Mouse (Mus musculus) C2C12 (cell line): ENCODE measurements around the gene Tiam1. TPM values are rescaled to one million over a fixed set of nuclear protein-coding genes. Genes with fewer than 3 reads are reported as not detected.

ENCODE experiments used
- H3K27me3 ChIP-seq: one replicate; pipeline ENCODE4 v1.6.1; 2011; ENCODE audit not compliant: control insufficient read depth, insufficient read depth, insufficient read length
- H3K36me3 ChIP-seq: one replicate; pipeline ENCODE4 v1.6.1; 2011; ENCODE audit not compliant: control insufficient read depth, insufficient read depth
- H3K4me3 ChIP-seq: one replicate; pipeline ENCODE4 v1.5.1; 2011; ENCODE audit warnings: mild to moderate bottlenecking, control low read depth; ENCODE audit not compliant: poor library complexity, insufficient read depth, severe bottlenecking
- H3K79me2 ChIP-seq: one replicate; pipeline ENCODE4 v1.6.1; 2011; ENCODE audit not compliant: control insufficient read depth, insufficient read depth
- H3K79me3 ChIP-seq: one replicate; pipeline ENCODE4 v1.6.1; 2011; ENCODE audit warnings: low read depth, control low read depth
- H3ac ChIP-seq: one replicate; pipeline ENCODE3; 2011; ENCODE audit warnings: low read depth; ENCODE audit not compliant: control insufficient read depth, insufficient read length
- CEBPB ChIP-seq: IDR thresholded peaks from one replicate; pipeline ENCODE4 v1.6.1; 2011; ENCODE audit warnings: low read depth, mild to moderate bottlenecking, control low read depth, moderate library complexity
- CTCF ChIP-seq: IDR thresholded peaks from one replicate; pipeline ENCODE4 v1.5.1; 2011; ENCODE audit not compliant: control insufficient read depth, insufficient read depth, insufficient read length
- FOSL1 ChIP-seq: IDR thresholded peaks from one replicate; pipeline ENCODE4 v1.8.0; 2011; ENCODE audit warnings: mild to moderate bottlenecking, low read length; ENCODE audit not compliant: poor library complexity, insufficient read depth, severe bottlenecking
- MAX ChIP-seq: IDR thresholded peaks from one replicate; pipeline ENCODE4 v1.6.1; 2011; ENCODE audit warnings: mild to moderate bottlenecking, control low read depth
- MYOD1 ChIP-seq: IDR thresholded peaks from one replicate; pipeline ENCODE4 v1.6.1; 2011; ENCODE audit warnings: low read depth; ENCODE audit not compliant: control insufficient read depth, insufficient read length
- MYOG ChIP-seq: IDR thresholded peaks from one replicate; pipeline ENCODE4 v1.6.1; 2011; ENCODE audit not compliant: control insufficient read depth, insufficient read length; ENCODE audit errors: extremely low read depth
- USF1 ChIP-seq: IDR thresholded peaks from one replicate; pipeline ENCODE4 v1.6.1; 2011; ENCODE audit warnings: low read depth, mild to moderate bottlenecking, control low read depth, moderate library complexity
- polyA plus RNA-seq: library from polyadenylated mRNA; unstranded; fragments of >200 nt; fragmentation: generic; extraction: Trizol; gene quantifications from one replicate; pipeline ENCODE4 v1.2.1, GENCODE M21; 2012; ENCODE audit warnings: missing spikeins

The Tiam1 gene
- polyA plus RNA-seq, 1 experiment = 6.9 TPM

DNA sequence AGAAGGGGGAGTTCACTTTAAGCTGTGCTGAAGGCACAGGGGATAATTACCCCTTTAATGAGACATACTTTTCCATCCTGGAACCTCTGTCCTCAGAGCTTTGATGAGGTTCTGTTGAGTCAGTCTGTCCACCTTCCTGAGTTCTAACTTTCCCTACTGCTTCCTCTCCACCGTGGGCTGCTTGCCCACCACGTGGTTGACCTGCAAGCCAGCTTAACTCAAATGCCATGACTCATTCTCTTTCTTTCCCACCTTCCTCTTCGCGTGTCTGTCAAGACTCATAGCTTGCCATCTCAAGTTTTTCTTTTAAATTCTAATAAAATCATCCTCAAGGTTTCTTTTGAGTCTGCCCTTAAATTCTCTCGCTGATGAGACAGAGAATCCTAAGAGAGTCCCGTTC, 37.4 kb upstream of the Tiam1 start:
- no peaks in the 10 kb centered on the region for H3K36me3 ChIP-seq
- no peaks in the 10 kb centered on the region for H3K79me3 ChIP-seq
- TF ChIP-seq MYOD1 = no peak
- TF ChIP-seq FOSL1 = no peak
- no peak for TF ChIP-seq CTCF
- no peak for TF ChIP-seq MYOG
- no peak for TF ChIP-seq MAX
- no peak overlapping the region for H3K4me3 ChIP-seq
- H3K27me3 ChIP-seq = no peaks in the 10 kb centered on the region
- H3ac ChIP-seq = no peak overlapping the region
- no peaks in the 10 kb centered on the region for H3K79me2 ChIP-seq

DNA sequence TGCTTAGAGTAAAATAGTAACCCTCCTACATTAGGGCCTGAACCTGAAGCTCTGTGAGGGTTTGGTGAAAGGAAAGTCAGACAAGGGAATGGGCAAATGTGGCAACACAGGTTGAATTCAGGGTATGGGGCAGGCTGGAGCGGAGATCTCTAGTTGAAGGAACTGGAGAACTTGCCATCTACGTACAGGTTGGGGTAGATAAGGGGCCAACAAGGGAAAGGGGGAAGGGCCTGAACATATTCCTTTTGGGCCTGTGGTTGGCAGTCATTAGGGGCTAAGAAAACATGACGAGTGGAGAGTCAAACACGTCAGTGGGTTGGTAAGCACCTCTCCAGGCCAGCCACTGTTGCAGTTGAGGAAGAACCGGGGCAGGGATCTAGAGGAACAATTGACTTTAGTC, 36.3 kb upstream of the Tiam1 start:
- H3K27me3 ChIP-seq = no peaks in the 10 kb centered on the region
- TF ChIP-seq USF1 = no peak
- TF ChIP-seq MAX = no peak
- TF ChIP-seq FOSL1 = no peak
- no peak for TF ChIP-seq CTCF
- no peak for TF ChIP-seq CEBPB
- TF ChIP-seq MYOG = no peak
- no peak for TF ChIP-seq MYOD1

GRCm38 (mm10) chr16:90178404-90178803, 34.8 kb upstream of the Tiam1 start:
- H3K79me2 ChIP-seq = no peaks in the 10 kb centered on the region
- H3ac ChIP-seq = no peak overlapping the region
- no peak overlapping the region for H3K4me3 ChIP-seq
- H3K36me3 ChIP-seq = no peaks in the 10 kb centered on the region
- no peaks in the 10 kb centered on the region for H3K27me3 ChIP-seq
- no peak for TF ChIP-seq MAX
- no peak for TF ChIP-seq MYOD1
- TF ChIP-seq FOSL1 = no peak
- TF ChIP-seq CEBPB = no peak
- no peak for TF ChIP-seq USF1
- TF ChIP-seq MYOG = no peak
- no peak for TF ChIP-seq CTCF
- H3K79me3 ChIP-seq = no peaks in the 10 kb centered on the region

More for the DNA sequence above, 36.3 kb upstream of the Tiam1 start:
- H3K79me3 ChIP-seq = no peaks in the 10 kb centered on the region
- H3ac ChIP-seq = no peak overlapping the region
- H3K36me3 ChIP-seq = no peaks in the 10 kb centered on the region
- no peaks in the 10 kb centered on the region for H3K79me2 ChIP-seq
- no peak overlapping the region for H3K4me3 ChIP-seq

- Histone ChIP-seq H3K27me3 (no peaks in the 10 kb centered on the region), H3K4me3 (no peak overlapping the region), H3K79me3 (no peaks in the 10 kb centered on the region), H3K36me3 (no peaks in the 10 kb centered on the region), H3ac (no peak overlapping the region), H3K79me2 (no peaks in the 10 kb centered on the region)
- peak; percentile 9 for TF ChIP-seq CEBPB
- no peak for TF ChIP-seq FOSL1
Measured at GRCm38 (mm10) chr16:90177425-90177824, 33.9 kb upstream of the Tiam1 start.

GRCm38 (mm10) chr16:90176472-90176871, 32.9 kb upstream of the Tiam1 start:
- no peaks in the 10 kb centered on the region for H3K27me3 ChIP-seq
- H3K36me3 ChIP-seq = no peaks in the 10 kb centered on the region
- H3K4me3 ChIP-seq = no peak overlapping the region
- no peak overlapping the region for H3ac ChIP-seq
- H3K79me3 ChIP-seq = no peaks in the 10 kb centered on the region
- no peaks in the 10 kb centered on the region for H3K79me2 ChIP-seq
- no peak for TF ChIP-seq CTCF
- no peak for TF ChIP-seq FOSL1
- no peak for TF ChIP-seq MYOG
- TF ChIP-seq CEBPB = no peak
- TF ChIP-seq USF1 = no peak
- no peak for TF ChIP-seq MYOD1
- no peak for TF ChIP-seq MAX

DNA sequence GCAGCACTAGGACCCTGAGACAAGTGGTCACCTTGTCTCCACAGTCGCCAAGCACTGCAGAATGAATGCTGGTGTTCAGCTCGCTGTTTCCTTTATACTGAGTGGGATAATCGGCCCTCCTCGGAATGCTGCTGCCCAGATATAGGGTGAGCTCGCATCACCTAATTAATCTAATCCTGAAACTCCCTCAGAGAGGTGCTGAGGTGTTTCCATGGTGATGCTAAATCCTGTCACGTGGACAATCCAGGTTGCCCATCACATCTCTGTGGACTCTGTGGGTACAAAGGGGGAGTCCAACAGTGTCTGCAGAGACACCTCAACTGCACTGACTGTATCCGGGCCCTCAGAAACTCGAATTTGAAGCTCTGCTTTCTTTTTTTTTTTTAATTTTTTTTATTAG, 27.8 kb upstream of the Tiam1 start:
- H3K4me3 ChIP-seq = no peak overlapping the region
- H3K79me3 ChIP-seq = no peaks in the 10 kb centered on the region
- H3K79me2 ChIP-seq = no peaks in the 10 kb centered on the region
- H3K27me3 ChIP-seq = no peaks in the 10 kb centered on the region
- no peak overlapping the region for H3ac ChIP-seq
- TF ChIP-seq MAX = no peak
- TF ChIP-seq USF1 = no peak
- TF ChIP-seq FOSL1 = no peak
- TF ChIP-seq MYOG = no peak
- TF ChIP-seq MYOD1 = no peak
- no peak for TF ChIP-seq CTCF
- no peak for TF ChIP-seq CEBPB
- no peaks in the 10 kb centered on the region for H3K36me3 ChIP-seq

DNA sequence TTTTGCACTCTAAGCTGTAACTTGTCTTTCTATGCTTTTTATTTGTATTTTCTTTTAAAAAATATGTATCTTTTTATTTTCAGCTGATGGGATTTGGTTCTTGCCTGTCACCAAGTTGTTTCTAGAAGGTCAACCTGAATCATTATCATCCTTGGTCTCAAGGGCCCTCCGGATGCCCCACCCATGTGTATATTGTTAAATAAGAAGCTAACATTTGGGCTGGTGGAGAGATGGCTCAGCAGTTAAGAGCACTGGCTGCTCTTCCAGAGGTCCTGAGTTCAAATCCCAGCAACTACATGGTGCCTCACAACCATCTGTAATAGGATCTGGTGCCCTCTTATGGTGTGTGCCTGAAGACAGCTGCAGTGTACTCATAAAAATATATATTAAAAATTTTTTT, 27.1 kb upstream of the Tiam1 start:
- H3ac ChIP-seq = no peak overlapping the region
- no peaks in the 10 kb centered on the region for H3K79me2 ChIP-seq
- no peak overlapping the region for H3K4me3 ChIP-seq
- TF ChIP-seq CEBPB = no peak
- no peak for TF ChIP-seq MYOD1
- no peak for TF ChIP-seq FOSL1
- no peak for TF ChIP-seq CTCF
- no peak for TF ChIP-seq USF1
- no peak for TF ChIP-seq MAX
- no peak for TF ChIP-seq MYOG
- no peaks in the 10 kb centered on the region for H3K36me3 ChIP-seq
- H3K79me3 ChIP-seq = no peaks in the 10 kb centered on the region
- H3K27me3 ChIP-seq = no peaks in the 10 kb centered on the region
